Mouse (Mus musculus): Measurements from ENCODE around the gene Lrba. TPM values are rescaled to one million over a fixed set of nuclear protein-coding genes. Genes with fewer than 3 reads are reported as not detected.

The Lrba gene
- polyA plus RNA-seq, 1 experiment = 16.8 TPM

GRCm38 (mm10) chr3:86550301-86551010, 326.0 kb downstream of the Lrba start:
- peak overlapping the region; percentile 30; the same call in 1 of the 2 replicates for H3K4me3 ChIP-seq (ENCODE audit: insufficient read depth, low read depth, low read length)
- no peak overlapping the region for H3K27ac ChIP-seq (replicated peaks; ENCODE audit: low read depth, low read length)
- peaks cover 2% of the 10 kb centered on the region; the same call in 1 of the 2 replicates for H3K4me1 ChIP-seq (ENCODE audit: control insufficient read depth, insufficient read depth, insufficient read length, low read length)

DNA sequence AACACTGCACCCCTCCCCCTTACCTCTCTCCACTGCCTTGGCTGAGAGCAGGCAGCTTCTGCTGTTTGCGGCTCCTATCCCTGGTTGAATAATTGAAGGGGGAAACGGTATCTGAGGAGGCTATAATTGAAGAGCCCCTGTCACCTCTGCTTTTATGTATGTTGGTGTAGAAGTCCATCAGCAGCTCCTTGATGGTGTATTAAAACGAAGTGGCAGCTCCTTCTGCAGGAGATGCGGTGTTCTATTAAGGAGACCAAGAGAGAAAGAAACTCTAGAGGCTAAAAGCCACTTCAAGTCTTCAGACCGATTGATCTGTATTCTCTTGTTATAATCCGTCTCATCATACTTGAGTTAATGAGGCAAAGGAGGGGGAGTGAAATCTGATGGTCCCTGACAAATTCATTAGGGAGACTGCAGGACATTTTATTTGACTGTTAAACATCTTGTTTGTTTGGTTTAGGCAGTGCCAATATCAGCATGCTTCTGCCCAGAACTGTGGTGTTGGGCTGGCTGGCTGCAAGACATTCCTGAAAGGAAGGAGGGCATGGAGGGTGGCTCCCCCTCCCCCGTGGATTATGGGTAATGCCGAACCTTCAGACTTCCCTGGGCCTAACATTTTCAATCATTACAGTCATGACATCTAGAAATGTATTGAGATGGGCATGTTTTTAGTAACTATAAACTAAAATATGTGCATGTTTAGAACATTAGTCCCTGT, 326.7 kb downstream of the Lrba start:
- no peak overlapping the region for H3K27ac ChIP-seq (replicated peaks; ENCODE audit: low read depth, low read length)
- peaks cover 2% of the 10 kb centered on the region; the same call in 1 of the 2 replicates for H3K4me1 ChIP-seq (ENCODE audit: control insufficient read depth, insufficient read depth, insufficient read length, low read length)
- H3K4me3 ChIP-seq (ENCODE audit: insufficient read depth, low read depth, low read length) = no peak overlapping the region

GRCm38 (mm10) chr3:86552170-86552569, 327.7 kb downstream of the Lrba start:
- no peak overlapping the region for H3K27ac ChIP-seq (replicated peaks; ENCODE audit: low read depth, low read length)
- peaks cover 2% of the 10 kb centered on the region; the same call in 1 of the 2 replicates for H3K4me1 ChIP-seq (ENCODE audit: control insufficient read depth, insufficient read depth, insufficient read length, low read length)
- no peak overlapping the region for H3K4me3 ChIP-seq (ENCODE audit: insufficient read depth, low read depth, low read length)

GRCm38 (mm10) chr3:86558976-86559375, 334.5 kb downstream of the Lrba start:
- Histone ChIP-seq H3K27ac (replicated peaks; ENCODE audit: low read depth, low read length) (no peak overlapping the region), H3K4me1 (ENCODE audit: control insufficient read depth, insufficient read depth, insufficient read length, low read length) (peaks cover 2% of the 10 kb centered on the region; the same call in 1 of the 2 replicates), H3K4me3 (ENCODE audit: insufficient read depth, low read depth, low read length) (no peak overlapping the region)

GRCm38 (mm10) chr3:86559635-86560034, 335.2 kb downstream of the Lrba start:
- no peak overlapping the region for H3K4me3 ChIP-seq (ENCODE audit: insufficient read depth, low read depth, low read length)
- H3K27ac ChIP-seq (replicated peaks; ENCODE audit: low read depth, low read length) = no peak overlapping the region
- 0 out of 2 replicates have a peak, but pooled peaks cover 2% of the 10 kb centered on the region for H3K4me1 ChIP-seq (ENCODE audit: control insufficient read depth, insufficient read depth, insufficient read length, low read length)

DNA sequence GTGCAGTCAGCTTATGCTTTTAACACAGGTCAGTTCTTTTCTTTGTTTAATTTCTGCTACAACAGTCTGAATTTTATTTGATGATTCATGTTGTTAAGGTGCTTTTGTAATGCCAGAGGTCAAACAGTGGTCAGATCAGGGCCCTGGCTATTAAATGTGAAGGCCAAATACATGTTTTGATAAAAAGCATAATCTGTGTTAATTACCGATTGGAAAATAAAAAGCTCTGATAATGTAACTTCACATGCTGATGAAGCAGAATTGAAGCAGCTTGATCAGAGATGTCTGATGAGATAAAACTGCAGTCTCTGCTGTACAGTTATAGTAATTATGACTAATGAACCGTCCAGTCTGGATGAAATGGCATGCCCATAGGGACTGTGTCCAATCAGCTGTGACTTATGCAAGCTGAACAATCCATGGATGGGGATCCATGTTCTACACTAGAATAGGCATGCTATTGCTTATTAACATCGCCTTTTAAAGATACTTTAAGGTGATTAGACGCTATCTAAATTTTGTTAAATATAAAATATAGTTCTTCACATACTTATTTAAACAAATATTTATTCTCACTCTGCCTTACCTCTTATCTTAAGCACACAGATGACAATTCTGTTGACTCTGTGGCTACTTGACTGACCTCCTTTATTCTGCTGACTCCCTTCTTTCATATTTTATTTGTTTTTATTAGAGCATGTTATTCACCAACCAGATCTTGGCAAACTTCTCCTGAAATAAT, 336.0 kb downstream of the Lrba start:
- Histone ChIP-seq H3K27ac (replicated peaks; ENCODE audit: low read depth, low read length) (no peak overlapping the region), H3K4me1 (ENCODE audit: control insufficient read depth, insufficient read depth, insufficient read length, low read length) (no peaks in the 10 kb centered on the region), H3K4me3 (ENCODE audit: insufficient read depth, low read depth, low read length) (no peak overlapping the region)

DNA sequence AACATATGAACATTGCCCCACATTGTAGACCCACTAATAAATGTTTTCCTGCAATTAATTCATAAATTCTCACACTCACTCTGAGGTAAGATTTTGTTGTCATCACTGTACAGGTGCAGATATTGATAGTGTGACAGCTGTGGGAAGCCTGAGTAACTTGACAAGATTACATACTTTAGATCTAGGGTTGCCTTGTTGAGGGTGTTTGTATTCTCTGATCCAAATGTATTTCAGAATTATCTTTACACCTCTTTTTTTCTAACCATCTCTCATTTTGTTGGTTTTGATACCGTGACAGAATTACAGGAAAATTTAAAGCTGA, 336.5 kb downstream of the Lrba start:
- H3K27ac ChIP-seq (replicated peaks; ENCODE audit: low read depth, low read length) = no peak overlapping the region
- no peak overlapping the region for H3K4me3 ChIP-seq (ENCODE audit: insufficient read depth, low read depth, low read length)
- no peaks in the 10 kb centered on the region for H3K4me1 ChIP-seq (ENCODE audit: control insufficient read depth, insufficient read depth, insufficient read length, low read length)

- no peak overlapping the region for H3K27ac ChIP-seq (replicated peaks; ENCODE audit: low read depth, low read length)
Observed at GRCm38 (mm10) chr3:86561396-86561795, 336.9 kb downstream of the Lrba start.

DNA sequence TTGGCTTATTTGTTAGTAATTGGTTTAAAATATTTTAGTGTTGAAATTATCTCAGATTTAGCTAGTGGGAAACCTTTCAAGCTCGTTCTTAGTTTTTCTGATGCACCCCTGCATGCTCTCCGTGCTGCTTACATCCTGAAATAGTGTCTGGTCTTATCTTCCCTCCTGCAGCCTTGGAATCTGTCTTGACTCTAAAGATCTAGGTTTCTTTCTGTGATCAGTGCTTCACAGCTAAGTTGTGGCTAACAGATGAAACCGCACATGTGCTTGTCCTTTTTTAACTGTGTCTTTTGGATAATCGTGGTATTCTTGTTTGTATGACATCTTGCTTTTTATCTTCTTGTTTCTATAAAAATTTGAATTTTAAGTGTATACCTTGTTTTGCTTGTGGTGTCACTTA, 342.8 kb downstream of the Lrba start:
- no peak overlapping the region for H3K27ac ChIP-seq (replicated peaks; ENCODE audit: low read depth, low read length)
- H3K4me1 ChIP-seq (ENCODE audit: control insufficient read depth, insufficient read depth, insufficient read length, low read length) = no peaks in the 10 kb centered on the region
- no peak overlapping the region for H3K4me3 ChIP-seq (ENCODE audit: insufficient read depth, low read depth, low read length)

More at GRCm38 (mm10) chr3:86561396-86561795, 336.9 kb downstream of the Lrba start:
- no peaks in the 10 kb centered on the region for H3K4me1 ChIP-seq (ENCODE audit: control insufficient read depth, insufficient read depth, insufficient read length, low read length)
- H3K4me3 ChIP-seq (ENCODE audit: insufficient read depth, low read depth, low read length) = no peak overlapping the region

DNA sequence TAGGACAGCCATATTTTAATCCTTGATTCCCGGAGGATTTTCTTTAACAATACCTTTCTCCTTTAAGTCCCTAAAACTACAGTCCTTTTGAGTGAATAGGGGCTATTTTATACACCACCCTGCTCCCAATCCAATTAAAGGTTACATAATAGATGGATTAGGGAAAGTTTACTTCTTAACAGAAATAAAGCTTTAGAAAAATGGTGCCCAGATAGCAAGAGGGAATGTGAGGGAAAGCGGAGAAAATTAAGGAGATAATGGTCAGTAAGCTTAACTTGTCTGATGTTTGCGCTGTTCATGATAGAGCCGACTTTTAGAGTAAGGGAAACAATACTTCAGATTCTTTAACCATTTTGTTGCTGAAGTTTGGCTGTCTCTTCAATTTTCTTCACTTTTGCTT, 347.0 kb downstream of the Lrba start:
- no peak overlapping the region for H3K4me3 ChIP-seq (ENCODE audit: insufficient read depth, low read depth, low read length)
- no peaks in the 10 kb centered on the region for H3K4me1 ChIP-seq (ENCODE audit: control insufficient read depth, insufficient read depth, insufficient read length, low read length)
- no peak overlapping the region for H3K27ac ChIP-seq (replicated peaks; ENCODE audit: low read depth, low read length)

GRCm38 (mm10) chr3:86572519-86573244, 348.2 kb downstream of the Lrba start:
- Histone ChIP-seq H3K4me3 (ENCODE audit: insufficient read depth, low read depth, low read length) (no peak overlapping the region), H3K27ac (replicated peaks; ENCODE audit: low read depth, low read length) (no peak overlapping the region), H3K4me1 (ENCODE audit: control insufficient read depth, insufficient read depth, insufficient read length, low read length) (no peaks in the 10 kb centered on the region)

DNA sequence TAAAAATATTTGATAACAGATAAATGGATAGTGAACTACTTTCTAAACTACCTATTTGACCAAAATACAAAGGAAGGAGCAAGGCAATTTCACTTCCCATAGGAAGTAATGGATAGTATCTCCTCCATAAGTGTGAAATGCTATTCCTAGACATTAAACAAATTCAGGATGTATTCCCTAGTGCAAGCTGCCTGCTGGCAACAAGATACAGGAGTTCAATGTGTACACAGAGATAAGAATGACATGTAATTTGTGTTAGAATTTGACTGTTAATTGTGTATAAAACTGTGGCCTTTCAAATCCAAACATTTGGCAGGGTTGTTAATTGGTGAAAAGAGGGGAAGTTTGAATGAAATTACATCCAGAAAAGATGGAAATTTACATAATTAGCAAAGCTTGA, 350.8 kb downstream of the Lrba start:
- no peak overlapping the region for H3K4me3 ChIP-seq (ENCODE audit: insufficient read depth, low read depth, low read length)
- no peak overlapping the region for H3K27ac ChIP-seq (replicated peaks; ENCODE audit: low read depth, low read length)
- H3K4me1 ChIP-seq (ENCODE audit: control insufficient read depth, insufficient read depth, insufficient read length, low read length) = no peaks in the 10 kb centered on the region

DNA sequence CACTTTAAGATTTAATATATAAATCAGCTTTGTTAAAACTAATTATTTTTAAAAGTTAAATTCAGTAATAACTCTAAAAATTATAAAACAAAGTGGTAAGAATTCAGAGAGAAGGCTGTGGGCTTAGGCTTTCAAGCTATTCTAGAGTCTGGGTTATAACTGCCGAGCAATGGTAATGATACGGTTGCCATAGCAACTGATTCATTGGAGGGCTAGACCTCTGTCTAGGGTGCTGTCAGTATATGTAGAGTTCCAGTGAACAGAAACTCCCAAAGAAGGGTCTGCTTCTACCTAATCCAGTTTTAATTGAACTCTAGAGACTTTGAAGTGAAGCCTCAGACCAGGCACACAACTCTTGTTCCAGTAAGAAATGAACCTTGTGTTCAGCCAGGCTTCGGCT, 377.8 kb downstream of the Lrba start:
- no peaks in the 10 kb centered on the region for H3K4me1 ChIP-seq (ENCODE audit: control insufficient read depth, insufficient read depth, insufficient read length, low read length)
- H3K4me3 ChIP-seq (ENCODE audit: insufficient read depth, low read depth, low read length) = no peak overlapping the region
- H3K27ac ChIP-seq (replicated peaks; ENCODE audit: low read depth, low read length) = no peak overlapping the region

GRCm38 (mm10) chr3:86605775-86606174, 381.3 kb downstream of the Lrba start:
- Histone ChIP-seq H3K4me3 (ENCODE audit: insufficient read depth, low read depth, low read length) (no peak overlapping the region), H3K27ac (replicated peaks; ENCODE audit: low read depth, low read length) (no peak overlapping the region), H3K4me1 (ENCODE audit: control insufficient read depth, insufficient read depth, insufficient read length, low read length) (no peaks in the 10 kb centered on the region)
